Mouse (Mus musculus) myocyte (in vitro differentiated cells): ENCODE data around the gene Tjp1.

Source experiments
- CEBPB ChIP-seq: IDR thresholded peaks from 2 replicates; pipeline ENCODE4 v1.6.1; 2011; ENCODE audit warnings: mild to moderate bottlenecking, moderate library complexity; ENCODE audit not compliant: poor library complexity, insufficient read depth, severe bottlenecking
- E2F4 ChIP-seq: IDR thresholded peaks from one replicate; pipeline ENCODE4 v1.6.1; 2011; ENCODE audit warnings: mild to moderate bottlenecking, control low read depth, moderate library complexity; ENCODE audit not compliant: insufficient read depth
- MAX ChIP-seq: IDR thresholded peaks from one replicate; pipeline ENCODE4 v1.6.1; 2011; ENCODE audit warnings: low read depth, mild to moderate bottlenecking, control low read depth
- MYOD1 ChIP-seq, 3 experiments: IDR thresholded peaks; one replicate each; pipeline ENCODE4 v1.6.1; 2011; ENCODE audit warnings: control low read depth in 2 of 3, low read depth in 2 of 3, mild to moderate bottlenecking in 2 of 3, moderate library complexity in 1 of 3; ENCODE audit not compliant: insufficient read length in 2 of 3, control insufficient read depth in 1 of 3
- MYOG ChIP-seq, 3 experiments: IDR thresholded peaks; one replicate each; pipeline ENCODE4 v1.6.1; 2011; ENCODE audit warnings: control low read depth in 2 of 3, low read depth in 2 of 3, mild to moderate bottlenecking in 2 of 3; ENCODE audit not compliant: insufficient read length in 2 of 3, control insufficient read depth in 1 of 3, insufficient read depth in 1 of 3
- POLR2A ChIP-seq: IDR thresholded peaks from one replicate; pipeline ENCODE4 v1.6.1; 2011; ENCODE audit warnings: low read depth, mild to moderate bottlenecking, control low read depth, moderate library complexity; ENCODE audit not compliant: insufficient read length
- POLR2AphosphoS2 ChIP-seq: IDR thresholded peaks from one replicate; pipeline ENCODE4 v1.6.1; 2011; ENCODE audit warnings: low read depth, control low read depth; ENCODE audit not compliant: insufficient read length
- REST ChIP-seq: IDR thresholded peaks from one replicate; pipeline ENCODE4 v1.6.1; 2011; ENCODE audit warnings: mild to moderate bottlenecking, control low read depth, moderate library complexity; ENCODE audit not compliant: insufficient read depth, insufficient read length
- SRF ChIP-seq: IDR thresholded peaks from one replicate; pipeline ENCODE4 v1.6.1; 2011; ENCODE audit warnings: low read depth; ENCODE audit not compliant: control insufficient read depth, insufficient read length
- TCF12 ChIP-seq: IDR thresholded peaks from one replicate; pipeline ENCODE4 v1.6.1; 2011; ENCODE audit warnings: mild to moderate bottlenecking, control low read depth; ENCODE audit not compliant: poor library complexity, insufficient read depth, severe bottlenecking
- TCF3 ChIP-seq: IDR thresholded peaks from one replicate; pipeline ENCODE4 v1.6.1; 2011; ENCODE audit warnings: low read depth, control low read depth; ENCODE audit not compliant: insufficient read length
- USF1 ChIP-seq: IDR thresholded peaks from one replicate; pipeline ENCODE4 v1.6.1; 2011; ENCODE audit warnings: low read depth, mild to moderate bottlenecking, control low read depth, moderate library complexity

DNA sequence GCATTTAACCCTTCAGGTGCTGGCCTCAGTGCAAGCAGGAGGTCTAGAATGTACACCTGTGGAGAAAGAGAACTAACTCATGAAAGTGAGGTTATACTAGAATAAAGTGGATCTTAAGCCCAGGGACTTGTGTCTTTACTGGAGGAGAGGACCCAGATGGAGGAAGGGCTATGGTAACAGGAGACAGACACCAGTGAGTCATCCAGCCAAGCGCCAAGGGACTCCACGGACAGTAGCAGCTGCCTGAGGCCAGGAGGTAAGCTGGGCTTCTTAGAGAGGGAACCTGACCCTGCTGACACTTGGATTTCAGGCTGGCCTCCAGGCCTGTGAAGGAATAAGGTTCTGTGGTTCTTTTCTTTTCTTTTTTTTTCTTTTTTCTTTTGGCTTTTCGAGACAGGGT is 75.3 kb downstream of the Tjp1 start:
- TF ChIP-seq POLR2A (no peak), SRF (no peak), POLR2AphosphoS2 (no peak), MAX (no peak), TCF12 (peak; percentile 82), CEBPB (no peak), E2F4 (no peak), MYOD1 (IDR thresholded peaks at IDR 0.05; ENCODE audit: control insufficient read depth in 1 of 3, insufficient read length in 2 of 3, low read depth in 2 of 3) (peak; percentile 98 to 99 (median 99)), MYOG (IDR thresholded peaks at IDR 0.05; ENCODE audit: control insufficient read depth in 1 of 3, insufficient read depth in 1 of 3, insufficient read length in 2 of 3, low read depth in 2 of 3) (peak; percentile 70 to 96 (median 82)), USF1 (no peak), TCF3 (peak; percentile 68), REST (no peak)
